Mouse (Mus musculus): ENCODE measurements around the gene Dolpp1. TPM values are rescaled to one million over a fixed set of nuclear protein-coding genes. Genes with fewer than 3 reads are reported as not detected.

Dolpp1 gene
- polyA plus RNA-seq, 1 experiment from 2014 or later = 48.1 TPM

- no peak overlapping the region for H3K9ac ChIP-seq (ENCODE audit: low read length)
- ATAC-seq (no peak), DNase-seq (ENCODE audit: low spot score) (no peak)
- no peak overlapping the region for H3K4me3 ChIP-seq (ENCODE audit: low read depth, low read length)
- no peaks in the 10 kb centered on the region for H3K9me3 ChIP-seq (replicated peaks; ENCODE audit: control insufficient read depth, low read length)
- no peaks in the 10 kb centered on the region for H3K4me1 ChIP-seq (ENCODE audit: control insufficient read depth, insufficient read depth, low read length)
- WGBS = 90% methylated on average over 9 of the region's 9 CpGs
- peaks cover 32% of the 10 kb centered on the region for H3K36me3 ChIP-seq (ENCODE audit: control insufficient read depth, insufficient read depth, low read length)
- no peak overlapping the region for H3K27ac ChIP-seq (ENCODE audit: low read depth, low read length)
- H3K4me2 ChIP-seq (ENCODE audit: low read length) = no peak overlapping the region
- H3K27me3 ChIP-seq (replicated peaks; ENCODE audit: control insufficient read depth, insufficient read depth, low read length) = no peaks in the 10 kb centered on the region
These were observed 5.1 kb upstream of the Dolpp1 start for GRCm38 (mm10) chr2:30386913-30387312.

GRCm38 (mm10) chr2:30389000-30389399 is 3.1 kb upstream of the Dolpp1 start:
- DNase-seq (ENCODE audit: low spot score) (no peak), ATAC-seq (no peak)
- Histone ChIP-seq H3K4me2 (ENCODE audit: low read length) (no peak overlapping the region), H3K27ac (ENCODE audit: low read depth, low read length) (no peak overlapping the region), H3K9me3 (replicated peaks; ENCODE audit: control insufficient read depth, low read length) (no peaks in the 10 kb centered on the region), H3K4me3 (ENCODE audit: low read depth, low read length) (no peak overlapping the region), H3K36me3 (ENCODE audit: control insufficient read depth, insufficient read depth, low read length) (peaks cover 11% of the 10 kb centered on the region), H3K4me1 (ENCODE audit: control insufficient read depth, insufficient read depth, low read length) (peaks cover 8% of the 10 kb centered on the region), H3K27me3 (replicated peaks; ENCODE audit: control insufficient read depth, insufficient read depth, low read length) (no peaks in the 10 kb centered on the region), H3K9ac (ENCODE audit: low read length) (no peak overlapping the region)
- WGBS = 93% methylated on average over 2 of the region's 2 CpGs

GRCm38 (mm10) chr2:30392577-30393369 is 719 bp downstream of the Dolpp1 start:
- Histone ChIP-seq H3K4me3 (ENCODE audit: low read depth, low read length) (peak overlapping the region; percentile 81), H3K9me3 (replicated peaks; ENCODE audit: control insufficient read depth, low read length) (no peaks in the 10 kb centered on the region), H3K27ac (ENCODE audit: low read depth, low read length) (peak overlapping the region; percentile 87), H3K36me3 (ENCODE audit: control insufficient read depth, insufficient read depth, low read length) (peaks cover 24% of the 10 kb centered on the region), H3K9ac (ENCODE audit: low read length) (peak overlapping the region; percentile 89), H3K4me1 (ENCODE audit: control insufficient read depth, insufficient read depth, low read length) (peaks cover 8% of the 10 kb centered on the region), H3K4me2 (ENCODE audit: low read length) (peak overlapping the region; percentile 99), H3K27me3 (replicated peaks; ENCODE audit: control insufficient read depth, insufficient read depth, low read length) (no peaks in the 10 kb centered on the region)
- DNase-seq (ENCODE audit: low spot score) = peak; percentile 92
- peak; percentile 83 for ATAC-seq
- under 1% methylated on average over 44 of the region's 54 CpGs for WGBS

- DNase-seq (ENCODE audit: low spot score) (no peak), ATAC-seq (no peak)
- H3K27me3 ChIP-seq (replicated peaks; ENCODE audit: control insufficient read depth, insufficient read depth, low read length) = no peaks in the 10 kb centered on the region
- H3K9ac ChIP-seq (ENCODE audit: low read length) = peak overlapping the region; percentile 89
- H3K4me1 ChIP-seq (ENCODE audit: control insufficient read depth, insufficient read depth, low read length) = peaks cover 8% of the 10 kb centered on the region
- H3K4me3 ChIP-seq (ENCODE audit: low read depth, low read length) = peak overlapping the region; percentile 81
- H3K27ac ChIP-seq (ENCODE audit: low read depth, low read length) = peak overlapping the region; percentile 87; the same call in 1 of the 2 replicates
- H3K4me2 ChIP-seq (ENCODE audit: low read length) = peak overlapping the region; percentile 99
- WGBS = 70% methylated on average over 1 of the region's 1 CpGs
- peaks cover 29% of the 10 kb centered on the region for H3K36me3 ChIP-seq (ENCODE audit: control insufficient read depth, insufficient read depth, low read length)
- H3K9me3 ChIP-seq (replicated peaks; ENCODE audit: control insufficient read depth, low read length) = no peaks in the 10 kb centered on the region
These were observed 1.3 kb downstream of the Dolpp1 start for GRCm38 (mm10) chr2:30393370-30393656.

- peaks cover 21% of the 10 kb centered on the region for H3K4me1 ChIP-seq (ENCODE audit: control insufficient read depth, insufficient read depth, low read length)
- peaks cover 52% of the 10 kb centered on the region for H3K36me3 ChIP-seq (ENCODE audit: control insufficient read depth, insufficient read depth, low read length)
- no peak overlapping the region for H3K27ac ChIP-seq (ENCODE audit: low read depth, low read length)
- DNase-seq (ENCODE audit: low spot score) (no peak), ATAC-seq (no peak)
- H3K9me3 ChIP-seq (replicated peaks; ENCODE audit: control insufficient read depth, low read length) = no peaks in the 10 kb centered on the region
- 91% methylated on average over 7 of the region's 7 CpGs for WGBS
- H3K27me3 ChIP-seq (replicated peaks; ENCODE audit: control insufficient read depth, insufficient read depth, low read length) = no peaks in the 10 kb centered on the region
- no peak overlapping the region for H3K4me2 ChIP-seq (ENCODE audit: low read length)
- H3K9ac ChIP-seq (ENCODE audit: low read length) = no peak overlapping the region
- H3K4me3 ChIP-seq (ENCODE audit: low read depth, low read length) = no peak overlapping the region
These were observed 3.7 kb downstream of the Dolpp1 start for GRCm38 (mm10) chr2:30395757-30396156.

- ATAC-seq (no peak), DNase-seq (ENCODE audit: low spot score) (no peak)
- Histone ChIP-seq H3K4me1 (ENCODE audit: control insufficient read depth, insufficient read depth, low read length) (peaks cover 21% of the 10 kb centered on the region), H3K9ac (ENCODE audit: low read length) (no peak overlapping the region), H3K4me2 (ENCODE audit: low read length) (no peak overlapping the region), H3K27ac (ENCODE audit: low read depth, low read length) (no peak overlapping the region), H3K36me3 (ENCODE audit: control insufficient read depth, insufficient read depth, low read length) (peaks cover 57% of the 10 kb centered on the region), H3K27me3 (replicated peaks; ENCODE audit: control insufficient read depth, insufficient read depth, low read length) (no peaks in the 10 kb centered on the region), H3K4me3 (ENCODE audit: low read depth, low read length) (no peak overlapping the region), H3K9me3 (replicated peaks; ENCODE audit: control insufficient read depth, low read length) (no peaks in the 10 kb centered on the region)
- 87% methylated on average over 7 of the region's 7 CpGs for WGBS
These were observed 4.2 kb downstream of the Dolpp1 start for GRCm38 (mm10) chr2:30396246-30396645.

GRCm38 (mm10) chr2:30397986-30398512 is 6.0 kb downstream of the Dolpp1 start:
- peaks cover 18% of the 10 kb centered on the region for H3K4me1 ChIP-seq (ENCODE audit: control insufficient read depth, insufficient read depth, low read length)
- DNase-seq (ENCODE audit: low spot score) (no peak), ATAC-seq (no peak)
- peaks cover 75% of the 10 kb centered on the region for H3K36me3 ChIP-seq (ENCODE audit: control insufficient read depth, insufficient read depth, low read length)
- no peak overlapping the region for H3K4me2 ChIP-seq (ENCODE audit: low read length)
- H3K4me3 ChIP-seq (ENCODE audit: low read depth, low read length) = no peak overlapping the region
- no peak overlapping the region for H3K27ac ChIP-seq (ENCODE audit: low read depth, low read length)
- no peaks in the 10 kb centered on the region for H3K9me3 ChIP-seq (replicated peaks; ENCODE audit: control insufficient read depth, low read length)
- H3K9ac ChIP-seq (ENCODE audit: low read length) = no peak overlapping the region
- no peaks in the 10 kb centered on the region for H3K27me3 ChIP-seq (replicated peaks; ENCODE audit: control insufficient read depth, insufficient read depth, low read length)
- 57% methylated on average over 10 of the region's 10 CpGs for WGBS

GRCm38 (mm10) chr2:30399191-30400171 is 7.4 kb downstream of the Dolpp1 start:
- Histone ChIP-seq H3K27me3 (replicated peaks; ENCODE audit: control insufficient read depth, insufficient read depth, low read length) (no peaks in the 10 kb centered on the region), H3K4me3 (ENCODE audit: low read depth, low read length) (no peak overlapping the region), H3K4me2 (ENCODE audit: low read length) (peak overlapping the region; percentile 14; the same call in 1 of the 2 replicates), H3K9me3 (replicated peaks; ENCODE audit: control insufficient read depth, low read length) (no peaks in the 10 kb centered on the region), H3K36me3 (ENCODE audit: control insufficient read depth, insufficient read depth, low read length) (peaks cover 88% of the 10 kb centered on the region), H3K9ac (ENCODE audit: low read length) (peak overlapping the region; percentile 50), H3K27ac (ENCODE audit: low read depth, low read length) (peak overlapping the region; percentile 91), H3K4me1 (ENCODE audit: control insufficient read depth, insufficient read depth, low read length) (peaks cover 13% of the 10 kb centered on the region)
- DNase-seq (ENCODE audit: low spot score) (peak; percentile 65), ATAC-seq (peak; percentile 79)
- 20% methylated on average over 20 of the region's 20 CpGs for WGBS

Measured in forebrain, embryonic 14.5 days (tissue).